Mouse (Mus musculus) ovary, postnatal 36 days (tissue): Measurements from ENCODE around the gene Pik3cb.

Experiments used
- DNase-seq: peaks from one replicate; pipeline ENCODE4 v3.0.0; 2022; ENCODE audit warnings: low spot score, mixed read lengths

Gene Pik3cb

GRCm38 (mm10) chr9:99001326-99001725 is 139.1 kb downstream of the Pik3cb start:
- DNase-seq: no peak

DNA sequence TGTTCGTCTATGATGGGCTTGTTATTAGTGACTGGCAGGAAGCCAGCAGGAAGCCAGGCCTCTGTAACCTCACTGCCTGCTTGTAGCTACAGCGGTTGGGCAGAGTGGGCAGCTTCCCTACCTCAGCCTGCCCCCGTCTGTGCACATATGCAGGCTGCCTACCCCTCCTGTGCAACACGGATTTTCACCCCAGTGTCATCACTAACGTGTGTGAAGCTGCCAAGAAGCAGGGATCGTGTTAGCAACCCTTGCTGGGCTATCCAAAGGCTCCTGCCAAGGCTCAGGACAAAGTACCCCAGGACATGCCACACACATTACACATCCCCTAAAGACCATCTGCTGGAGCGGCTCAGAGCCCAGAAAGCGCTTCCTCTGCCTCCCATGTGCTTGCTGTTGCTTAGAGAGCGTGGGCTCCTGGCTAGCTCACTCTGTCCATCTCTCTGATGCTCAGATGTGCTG is 140.5 kb downstream of the Pik3cb start:
- no peak for DNase-seq

DNA sequence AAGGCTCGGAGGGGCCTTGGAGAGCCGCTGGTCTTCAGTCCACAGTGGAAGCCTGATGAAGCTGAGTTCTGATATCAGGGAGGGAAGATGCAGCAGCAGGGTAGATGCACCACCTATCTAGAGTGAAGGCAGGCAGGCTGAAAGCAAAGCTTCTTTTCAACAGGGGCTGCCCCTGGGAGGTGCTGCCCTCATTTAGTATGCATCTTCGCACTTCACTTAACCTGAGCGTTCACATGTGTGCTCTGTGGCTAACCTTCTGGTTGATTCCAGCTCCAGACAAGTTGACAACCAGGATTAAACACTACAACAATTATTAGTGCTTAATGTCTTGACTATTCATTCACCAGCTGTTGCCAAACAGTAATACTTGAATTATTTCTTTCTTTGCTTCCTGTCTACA is 146.3 kb downstream of the Pik3cb start:
- no peak for DNase-seq

- DNase-seq: no peak
Measured at GRCm38 (mm10) chr9:98987131-98987530, 153.3 kb downstream of the Pik3cb start.
